Mouse (Mus musculus): ENCODE data around the gene Abcc6.
"Not testable (repeated sequence)": the region's sequence is repeated elsewhere in the genome, so short reads cannot be mapped to it uniquely, and the experiment has no call there.

Gene Abcc6

DNA sequence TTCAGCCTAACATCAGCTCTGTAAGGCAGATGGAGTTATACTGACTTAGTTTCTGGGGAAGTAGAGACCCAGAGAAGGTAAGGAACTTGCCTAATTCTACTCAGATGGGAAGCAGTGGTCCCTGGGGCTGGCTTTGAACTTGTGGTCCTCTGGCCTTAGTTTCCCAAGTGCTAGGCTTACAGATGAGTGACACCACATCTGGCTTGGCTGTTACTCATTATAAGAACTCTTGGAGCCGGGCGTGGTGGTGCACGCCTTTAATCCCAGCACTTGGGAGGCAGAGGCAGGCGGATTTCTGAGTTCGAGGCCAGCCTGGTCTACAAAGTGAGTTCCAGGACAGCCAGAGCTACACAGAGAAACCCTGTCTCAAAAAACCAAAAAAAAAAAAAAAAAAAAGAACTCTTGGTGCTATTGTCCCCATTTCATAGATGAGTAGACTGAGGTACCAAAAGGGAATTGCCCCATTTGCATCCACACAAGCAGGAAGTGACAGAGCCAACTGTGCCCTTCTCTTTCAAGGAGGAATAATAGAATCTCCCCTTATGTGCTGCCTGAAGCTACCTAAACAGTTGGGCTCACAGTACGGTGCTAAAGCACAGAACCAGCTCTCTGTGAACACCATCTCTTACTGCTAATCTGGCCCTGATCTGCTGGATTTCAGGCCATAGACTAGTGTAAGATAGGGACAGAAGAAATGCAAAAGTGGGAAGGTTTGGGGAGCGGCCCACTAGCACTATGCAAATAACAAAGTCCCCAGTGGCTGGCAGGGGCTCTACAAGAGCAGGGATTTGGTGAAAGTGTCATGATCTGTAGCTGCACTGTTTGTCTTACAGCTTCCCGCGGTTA lies 580 bp downstream of the Abcc6 start:
- ATAC-seq (ENCODE audit: insufficient number of reproducible peaks, low FRiP score, low TSS enrichment), result no peak

DNA sequence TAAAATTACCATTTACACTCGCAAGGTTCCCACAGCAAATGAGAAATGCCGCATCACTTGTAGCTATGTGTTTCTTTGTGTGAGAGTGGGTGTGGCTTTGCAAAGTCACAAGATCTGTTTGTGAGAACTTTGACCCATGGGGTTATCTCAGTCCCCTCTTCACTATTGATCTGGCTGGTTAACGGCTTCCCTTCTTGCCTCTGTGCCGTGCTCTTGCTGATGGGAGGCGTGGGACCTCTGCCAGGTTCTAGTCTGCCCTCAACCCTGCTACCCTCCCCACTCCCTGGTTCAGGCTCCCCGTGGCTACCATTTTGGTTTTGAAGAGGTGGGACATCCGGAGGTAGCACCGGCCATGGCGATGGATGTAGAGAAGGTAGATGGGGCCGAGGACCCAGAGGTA lies 1.4 kb downstream of the Abcc6 start:
- ATAC-seq (ENCODE audit: insufficient number of reproducible peaks, low FRiP score, low TSS enrichment), result no peak

DNA sequence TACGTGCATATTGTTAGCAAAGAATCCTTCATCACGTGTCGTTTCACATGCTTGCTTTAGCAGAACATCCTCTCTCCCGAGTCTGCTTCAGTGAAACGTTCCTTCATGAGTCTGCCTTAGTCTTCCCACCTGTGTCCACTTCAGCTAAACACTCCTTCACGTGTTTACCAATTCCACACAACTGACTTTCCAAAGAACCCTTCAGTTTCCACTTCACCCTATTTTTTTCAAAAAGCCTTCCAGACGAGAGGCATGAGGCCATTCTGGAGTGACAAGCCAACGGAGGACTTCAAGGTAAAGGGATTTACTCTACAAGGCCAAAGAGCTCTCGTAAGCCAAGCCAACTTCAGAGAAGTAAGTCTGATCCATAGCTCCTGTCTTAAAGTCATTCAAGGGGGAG lies 4.7 kb downstream of the Abcc6 start:
- ATAC-seq (ENCODE audit: insufficient number of reproducible peaks, low FRiP score, low TSS enrichment), result no peak

DNA sequence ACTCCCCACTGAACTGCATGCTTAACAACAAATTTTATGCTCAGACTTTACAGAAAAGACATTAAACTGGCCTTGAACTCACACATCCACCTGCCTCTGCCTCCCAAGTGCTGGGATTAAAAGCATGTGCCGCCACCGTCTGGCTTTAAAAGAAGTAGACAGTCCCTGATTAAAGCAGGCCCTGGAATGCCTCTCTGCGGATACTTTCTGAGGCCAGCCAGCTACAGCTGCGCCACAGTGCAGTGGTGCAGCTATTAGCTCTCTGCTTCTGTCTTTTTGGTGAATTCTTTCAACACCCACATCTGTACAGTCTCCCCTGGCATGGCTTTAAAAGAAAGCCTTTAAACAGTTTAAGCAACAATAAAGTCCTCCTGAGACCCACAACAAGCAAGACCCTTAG lies 8.2 kb downstream of the Abcc6 start:
- ATAC-seq (ENCODE audit: insufficient number of reproducible peaks, low FRiP score, low TSS enrichment), result no peak

DNA sequence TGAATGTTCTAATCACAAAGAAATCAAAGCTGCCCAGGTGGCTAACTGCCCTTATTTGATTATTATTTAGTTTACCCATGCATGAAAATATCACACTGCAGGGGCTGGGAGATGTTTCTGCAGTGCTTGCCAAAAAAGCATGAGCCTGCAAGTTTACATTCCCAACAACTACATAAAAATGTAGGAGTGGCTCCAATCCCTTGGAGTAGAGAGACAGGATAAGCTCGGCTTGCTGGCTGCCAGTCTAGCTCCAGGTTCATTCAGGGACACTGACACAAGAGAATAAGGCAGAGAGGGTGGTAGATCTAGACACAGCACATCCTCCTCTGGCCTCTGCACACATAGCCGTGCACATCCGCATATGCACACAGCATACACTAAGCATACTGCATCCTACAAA lies 10.5 kb downstream of the Abcc6 start:
- ATAC-seq (ENCODE audit: insufficient number of reproducible peaks, low FRiP score, low TSS enrichment), result no peak

DNA sequence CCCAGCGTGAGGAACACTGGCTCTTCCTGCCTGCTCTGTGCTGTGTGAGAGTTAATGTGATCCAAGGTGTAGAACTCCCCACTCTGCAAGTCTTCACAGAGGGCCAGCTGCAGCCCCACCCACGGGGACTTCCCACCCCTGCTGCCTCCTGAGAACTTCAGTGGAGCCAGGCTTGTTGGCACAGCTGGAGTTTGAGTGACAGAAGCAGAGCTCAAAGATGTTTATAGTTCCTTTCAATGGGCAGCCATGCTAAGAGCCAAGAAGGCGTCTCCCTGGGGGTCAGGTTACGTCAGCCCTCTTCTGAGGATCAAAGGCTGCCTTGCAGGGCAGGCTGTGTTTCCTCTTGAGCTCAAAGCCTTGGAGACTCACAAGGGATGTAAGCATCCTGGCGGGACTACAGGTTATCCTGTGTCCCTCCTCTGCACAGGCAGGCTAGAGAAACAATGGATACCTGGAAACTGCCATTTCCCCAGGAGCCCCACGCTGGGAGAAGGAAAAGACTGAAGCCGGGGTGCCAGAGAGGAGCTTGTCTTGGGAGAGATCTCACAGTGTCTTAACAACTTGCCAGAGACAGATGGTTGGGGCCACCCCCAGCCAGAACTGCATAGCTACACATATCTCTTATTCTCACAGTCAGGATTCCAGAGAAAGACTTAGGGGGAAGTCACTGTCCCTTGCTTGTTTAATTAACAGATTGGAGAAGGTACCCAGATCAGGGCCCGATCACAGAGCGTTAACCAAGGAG lies 16.7 kb downstream of the Abcc6 start:
- no peak for ATAC-seq (ENCODE audit: insufficient number of reproducible peaks, low FRiP score, low TSS enrichment)

DNA sequence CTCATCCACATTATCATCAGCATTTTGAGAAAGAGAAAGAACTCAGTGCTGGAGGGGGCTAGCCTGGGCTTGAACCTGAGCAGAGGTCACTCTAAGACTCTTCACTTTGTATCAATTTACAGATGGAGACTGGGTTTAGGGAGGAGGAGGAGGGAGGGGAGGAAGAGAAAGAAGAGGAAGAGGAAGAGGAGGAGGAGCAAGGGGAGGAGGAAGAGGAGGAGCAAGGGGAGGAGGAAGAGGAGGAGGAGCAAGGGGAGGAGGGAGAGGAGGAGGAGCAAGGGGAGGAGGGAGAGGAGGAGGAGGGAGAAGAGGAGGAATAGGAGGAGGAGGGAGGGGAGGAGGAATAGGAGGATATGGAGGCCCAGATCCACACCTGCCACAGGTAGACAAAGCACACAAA lies 18.0 kb downstream of the Abcc6 start:
- no peak for ATAC-seq (ENCODE audit: insufficient number of reproducible peaks, low FRiP score, low TSS enrichment)

DNA sequence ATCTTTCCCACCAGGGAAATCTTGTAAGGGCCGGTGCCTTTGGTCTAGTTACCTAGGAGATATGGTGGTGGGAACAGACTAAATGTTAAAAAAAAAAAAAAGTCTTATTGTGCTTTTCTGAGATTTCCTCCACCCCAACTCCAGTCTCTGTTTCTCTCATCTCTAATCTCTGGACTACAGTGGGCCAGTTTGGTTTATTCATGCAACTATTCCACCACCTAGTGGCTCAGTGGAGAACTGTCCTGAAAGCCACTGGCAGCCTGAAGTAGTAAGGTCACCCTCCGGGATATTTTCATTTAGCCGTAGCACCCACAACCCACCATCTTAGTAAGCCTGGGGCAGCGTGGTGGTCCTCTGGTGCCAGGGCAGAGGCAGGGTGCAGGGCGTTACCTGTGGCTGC lies 20.5 kb downstream of the Abcc6 start:
- peak; percentile 58; the same call in 1 of the 2 replicates for ATAC-seq (ENCODE audit: insufficient number of reproducible peaks, low FRiP score, low TSS enrichment)

DNA sequence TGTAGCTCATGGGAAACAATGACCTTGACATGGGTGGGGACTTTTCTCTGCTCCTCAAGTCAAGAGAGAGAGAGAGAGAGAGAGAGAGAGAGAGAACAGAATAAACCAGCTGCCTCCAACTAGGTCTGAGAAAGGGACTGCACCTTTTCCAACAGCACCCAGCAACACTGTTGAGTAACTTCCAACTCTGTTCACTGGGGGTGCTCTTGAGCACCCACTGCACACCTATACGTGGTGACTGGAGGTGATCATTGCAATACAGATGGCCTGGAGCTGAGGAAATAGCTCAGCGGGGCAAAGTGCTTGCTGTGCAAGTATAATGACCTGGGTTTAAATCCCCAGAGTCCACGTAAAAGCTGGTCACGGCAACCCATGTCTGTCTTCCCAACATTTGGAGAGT lies 27.4 kb downstream of the Abcc6 start:
- no peak for ATAC-seq (ENCODE audit: insufficient number of reproducible peaks, low FRiP score, low TSS enrichment)

DNA sequence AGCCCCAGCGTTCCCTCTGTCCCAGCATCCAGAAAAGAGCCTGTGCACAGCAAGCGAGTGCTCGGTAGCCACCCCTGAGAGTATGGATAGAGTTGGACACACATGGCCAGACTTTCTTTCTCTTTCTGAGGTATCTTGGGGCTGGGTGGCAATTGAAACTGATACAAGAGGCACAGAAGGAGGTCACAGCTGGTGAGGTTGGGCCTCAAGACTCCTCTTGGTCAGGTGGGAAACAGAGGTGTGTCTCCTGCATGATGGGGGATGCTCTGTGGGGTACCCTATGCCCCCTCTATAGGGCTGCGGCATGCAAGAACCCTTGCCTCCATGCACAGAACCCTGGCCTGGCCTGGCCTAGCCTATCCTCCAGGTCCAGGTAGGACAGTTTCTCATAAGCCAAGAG lies 29.5 kb downstream of the Abcc6 start:
- no peak for ATAC-seq (ENCODE audit: insufficient number of reproducible peaks, low FRiP score, low TSS enrichment)

DNA sequence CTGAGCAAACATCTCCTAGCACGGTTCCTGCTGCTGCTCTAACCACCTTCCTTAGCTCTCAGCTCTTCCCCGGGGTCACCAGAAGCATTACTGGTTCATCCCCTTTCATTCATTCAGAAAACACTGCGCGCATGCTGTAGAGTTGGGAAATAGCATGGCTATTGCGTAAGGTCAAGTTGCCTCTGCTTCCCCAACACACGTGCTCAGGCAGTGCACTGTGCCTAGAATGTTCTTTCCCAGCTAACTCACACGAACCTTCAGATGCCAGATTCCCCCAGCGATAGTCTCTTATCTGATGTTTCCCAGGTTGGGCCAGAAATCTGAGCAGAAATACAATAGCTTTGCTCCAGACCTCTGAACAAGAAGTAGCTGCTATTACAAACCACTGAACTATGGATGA lies 37.6 kb downstream of the Abcc6 start:
- ATAC-seq (ENCODE audit: insufficient number of reproducible peaks, low FRiP score, low TSS enrichment), result no peak

DNA sequence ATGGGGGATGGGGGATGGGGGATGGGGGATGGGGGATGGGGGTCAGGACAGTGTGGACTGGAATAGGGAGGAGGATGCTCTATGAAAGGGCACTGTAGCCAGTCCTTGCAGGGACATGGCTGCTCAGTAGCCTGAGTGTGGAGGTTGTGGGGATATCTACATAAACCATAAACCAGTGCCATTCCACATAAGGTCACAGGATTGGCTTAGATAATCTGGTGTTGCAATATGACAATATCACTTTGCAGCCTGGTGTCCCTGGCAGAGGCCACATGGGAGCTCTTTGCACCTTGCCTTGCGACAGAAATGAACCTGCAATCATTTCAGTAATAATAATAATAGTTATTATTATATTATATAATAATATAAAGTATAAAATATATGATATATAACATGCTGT lies 41.8 kb downstream of the Abcc6 start:
- no peak for ATAC-seq (ENCODE audit: insufficient number of reproducible peaks, low FRiP score, low TSS enrichment)

DNA sequence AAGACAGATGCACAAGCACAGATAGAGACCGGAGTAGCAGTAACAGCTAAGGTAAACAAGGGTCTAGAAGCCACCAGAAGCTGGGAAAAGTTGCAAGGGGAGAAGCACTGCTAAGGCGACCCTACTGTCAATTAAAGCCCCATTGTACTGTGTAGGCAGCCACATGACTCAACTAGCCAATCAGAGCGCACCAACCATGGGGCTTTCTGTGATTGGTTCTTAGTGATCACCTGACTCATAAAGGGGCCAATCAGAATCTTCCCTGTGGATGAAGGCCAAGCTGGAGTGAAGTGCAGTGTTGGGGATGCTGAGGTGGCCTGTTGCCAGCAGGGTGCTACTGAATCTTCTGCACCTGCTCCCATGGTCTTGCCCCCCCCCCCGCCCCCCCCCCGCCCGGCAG lies 43.2 kb downstream of the Abcc6 start:
- ATAC-seq (ENCODE audit: insufficient number of reproducible peaks, low FRiP score, low TSS enrichment), result no peak

DNA sequence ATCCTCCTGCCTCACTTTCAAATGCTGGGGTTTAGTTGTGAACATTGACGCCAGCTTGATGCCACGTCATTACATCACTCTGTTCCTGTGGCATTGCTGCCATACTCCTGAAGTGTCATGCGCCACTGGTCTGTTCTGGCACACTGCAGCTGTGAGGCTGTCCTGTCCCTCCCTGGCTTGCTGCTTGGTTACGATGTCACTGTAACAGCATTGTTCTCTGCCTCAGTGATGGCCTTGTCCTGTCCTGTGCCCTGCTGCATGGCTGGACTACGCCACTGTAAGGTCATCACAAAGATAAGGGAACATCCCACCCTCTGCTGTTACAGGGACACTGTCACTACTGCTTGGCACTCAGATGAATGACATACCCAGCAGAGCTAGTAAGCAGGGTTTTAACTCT lies 48.5 kb downstream of the Abcc6 start:
- no peak for ATAC-seq (ENCODE audit: insufficient number of reproducible peaks, low FRiP score, low TSS enrichment)

DNA sequence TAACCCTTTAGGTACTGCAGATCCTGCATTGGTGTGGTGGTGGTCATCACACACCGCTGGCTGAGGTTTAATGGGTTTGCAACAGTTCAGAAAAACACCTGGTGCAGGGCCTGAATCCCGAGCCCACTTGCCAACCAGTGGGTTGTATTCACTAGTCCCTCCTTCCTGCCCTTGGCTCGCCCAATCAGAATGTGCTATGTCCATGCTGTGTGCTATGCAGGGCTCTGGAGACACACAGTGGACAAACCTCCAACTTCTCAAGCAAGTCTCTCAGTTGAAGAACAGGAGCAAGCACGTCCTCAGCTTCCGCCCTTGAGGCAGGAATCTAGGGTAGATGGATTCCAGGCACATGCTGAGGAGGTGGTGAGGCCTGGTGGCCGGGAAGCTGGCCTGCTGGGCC lies 55.6 kb downstream of the Abcc6 start:
- no peak for ATAC-seq (ENCODE audit: insufficient number of reproducible peaks, low FRiP score, low TSS enrichment)

DNA sequence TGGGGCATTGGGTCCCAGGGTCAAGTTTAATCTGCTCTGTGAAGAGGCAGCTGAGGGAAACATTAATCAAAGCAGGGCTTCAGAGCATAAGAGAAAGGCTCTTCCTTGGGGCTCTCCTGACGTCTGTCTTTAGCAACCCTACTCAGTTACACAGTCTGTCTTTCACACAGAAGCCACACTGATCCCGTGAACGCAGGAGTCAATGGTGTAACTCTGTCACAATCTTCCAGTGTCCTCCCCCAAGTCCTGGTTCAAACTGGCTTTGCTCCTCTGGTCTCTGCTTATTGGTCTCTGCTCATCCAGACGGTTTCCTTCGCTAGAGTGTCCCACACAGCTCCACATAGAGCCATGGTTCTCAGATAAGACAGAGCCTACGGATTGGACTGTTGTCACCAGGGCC lies 56.0 kb downstream of the Abcc6 start:
- no peak for ATAC-seq (ENCODE audit: insufficient number of reproducible peaks, low FRiP score, low TSS enrichment)

DNA sequence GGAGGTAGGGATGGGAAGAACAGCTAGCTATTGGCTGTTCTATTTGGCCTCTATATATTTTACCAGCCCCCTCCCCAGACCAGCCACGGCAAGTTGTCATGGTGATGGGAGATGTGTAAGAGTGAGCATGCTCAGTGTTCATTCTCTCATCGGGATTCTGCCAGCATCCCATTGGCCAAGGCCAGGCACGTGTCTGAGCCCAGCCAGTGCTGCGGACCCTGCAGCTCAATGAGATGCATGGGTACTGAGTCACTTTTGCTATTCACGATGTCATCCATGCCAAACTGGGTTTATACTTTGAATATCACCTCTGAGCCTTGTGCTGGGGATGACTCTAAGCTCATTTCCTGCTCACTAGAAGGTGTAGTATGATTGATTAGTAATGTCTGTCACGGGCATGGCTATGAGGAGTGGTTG lies 56.8 kb downstream of the Abcc6 start:
- no peak for ATAC-seq (ENCODE audit: insufficient number of reproducible peaks, low FRiP score, low TSS enrichment)

DNA sequence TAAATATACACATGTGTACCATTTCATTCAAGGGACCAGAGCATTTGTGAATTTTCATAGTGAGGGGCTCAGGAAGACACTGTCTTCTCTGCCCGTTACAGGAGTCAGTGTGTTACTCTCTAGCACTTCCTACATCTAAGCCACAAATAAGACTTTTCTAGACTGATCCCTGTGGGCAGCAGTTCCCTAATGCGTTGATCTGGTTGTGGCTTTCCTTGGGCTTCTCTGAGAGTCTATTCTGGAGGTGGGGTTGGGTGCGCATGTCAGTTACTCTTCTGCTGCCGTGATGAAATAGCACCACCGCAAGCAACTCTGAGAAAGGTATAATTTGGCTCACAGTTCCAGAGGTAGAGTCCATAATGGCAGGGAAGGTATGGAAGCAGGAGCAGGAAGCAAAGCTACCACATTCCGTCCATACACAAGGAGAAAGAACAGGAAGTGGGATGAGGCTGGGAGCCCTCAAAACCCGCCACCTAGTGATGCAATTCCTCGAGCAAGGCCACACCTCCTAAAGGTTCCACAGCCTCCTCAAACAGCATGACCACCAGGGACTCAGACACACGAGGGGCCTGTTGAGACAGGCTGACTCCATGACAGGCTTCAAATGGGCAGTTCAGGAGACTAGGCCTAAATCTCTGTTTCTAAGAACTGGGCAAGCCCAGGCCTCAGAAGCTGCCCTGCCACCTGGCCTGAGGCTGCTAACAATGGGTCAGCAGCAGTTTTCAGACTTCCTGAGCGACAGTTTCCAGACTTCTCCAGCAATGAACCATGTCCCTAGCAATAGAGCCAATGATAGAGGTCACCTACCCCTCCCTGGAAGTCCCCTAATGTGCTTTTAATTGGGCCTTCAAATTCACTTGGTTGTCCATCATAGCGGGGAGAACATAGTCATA lies 58.0 kb downstream of the Abcc6 start:
- no peak for ATAC-seq (ENCODE audit: insufficient number of reproducible peaks, low FRiP score, low TSS enrichment)

DNA sequence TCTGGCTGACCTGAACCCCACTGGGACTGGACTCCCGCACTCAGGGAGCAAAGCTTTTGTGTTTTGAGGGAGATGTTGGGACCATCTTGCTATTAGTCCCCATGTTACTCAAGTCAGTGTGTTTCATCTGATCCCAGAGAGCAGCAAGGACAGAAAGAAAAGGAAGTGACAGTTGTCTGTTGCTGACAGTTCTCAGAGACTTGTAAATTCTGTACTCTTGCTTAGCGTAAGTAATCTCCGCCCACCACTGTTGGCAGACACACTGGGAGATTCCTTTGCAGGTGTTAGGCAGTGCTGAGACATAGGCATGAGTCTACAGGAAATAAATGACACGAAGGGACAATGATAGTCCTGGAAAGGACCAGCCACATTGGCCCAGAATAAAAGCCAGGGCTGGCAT lies 73.5 kb downstream of the Abcc6 start:
- ATAC-seq (ENCODE audit: insufficient number of reproducible peaks, low FRiP score, low TSS enrichment), result no peak

DNA sequence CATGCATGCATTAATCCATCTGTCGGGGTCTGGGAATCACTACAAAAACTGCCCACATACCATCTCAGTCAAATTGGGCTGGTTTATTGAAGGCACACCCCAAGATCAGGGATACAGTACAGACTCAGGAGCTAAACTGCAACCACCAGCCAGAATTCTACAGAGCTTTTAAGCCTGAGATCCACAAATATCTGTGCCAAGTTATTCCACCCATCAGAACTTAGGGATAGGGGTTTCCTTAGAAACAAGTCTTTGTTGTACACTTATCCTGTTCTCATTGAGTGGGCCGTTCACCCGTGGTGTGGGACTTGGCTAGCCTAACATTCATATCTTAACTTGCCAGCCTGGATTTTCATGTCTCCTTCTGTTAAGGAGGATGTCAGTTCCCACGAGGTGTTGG lies 81.0 kb downstream of the Abcc6 start:
- ATAC-seq (ENCODE audit: insufficient number of reproducible peaks, low FRiP score, low TSS enrichment), result no peak

DNA sequence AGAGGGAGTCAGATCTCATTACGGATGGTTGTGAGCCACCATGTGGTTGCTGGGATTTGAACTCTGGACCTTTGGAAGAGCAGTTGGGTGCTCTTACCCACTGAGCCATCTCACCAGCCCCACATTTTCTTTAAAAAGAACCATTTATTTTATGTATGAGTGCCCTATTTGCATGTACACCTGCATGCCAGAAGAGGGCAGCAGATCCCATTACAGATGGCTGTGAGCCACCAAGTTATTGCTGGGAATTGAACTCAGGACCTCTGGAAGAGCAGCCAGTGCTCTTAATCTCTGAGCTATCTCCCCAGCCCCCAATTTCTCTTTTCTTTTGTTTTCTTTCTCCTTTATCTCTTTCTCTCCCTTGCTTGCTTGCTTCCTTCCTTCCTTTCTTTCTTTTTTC lies 86.8 kb downstream of the Abcc6 start:
- not testable (repeated sequence) for ATAC-seq (ENCODE audit: insufficient number of reproducible peaks, low FRiP score, low TSS enrichment)

All from cerebellum, adult (tissue).